Mouse (Mus musculus): ENCODE data around the gene Zfp420. TPM values are rescaled to one million over a fixed set of nuclear protein-coding genes. Genes with fewer than 3 reads are reported as not detected.

Gene Zfp420
- polyA plus RNA-seq (2015; fragmentation: Nextera tagmentation; extraction: Ambion mirVana) = 23.4 and 23.7 TPM in 2 replicates

- Histone ChIP-seq H3K4me1 (replicated peaks; ENCODE audit: control insufficient read depth, insufficient read depth, low read length) (peaks cover 10% of the 10 kb centered on the region), H3K27me3 (replicated peaks; ENCODE audit: control insufficient read depth, insufficient read depth, low read length) (no peaks in the 10 kb centered on the region), H3K4me3 (replicated peaks; ENCODE audit: low read length) (peak within 1 kb of the TSS; percentile 74), H3K9ac (replicated peaks; ENCODE audit: low read depth, low read length) (peak within 1 kb of the TSS; percentile 75), H3K4me2 (ENCODE audit: low read length) (peak within 1 kb of the TSS; percentile 62), H3K9me3 (ENCODE audit: control insufficient read depth, low read length) (no peaks in the 10 kb centered on the region), H3K36me3 (ENCODE audit: control insufficient read depth, insufficient read depth) (peaks cover 5% of the 10 kb centered on the region; the same call in 1 of the 2 replicates), H3K27ac (ENCODE audit: low read length) (peak within 1 kb of the TSS; percentile 71)
- WGBS = 7% methylated on average over 32 of the region's 32 CpGs
- peak; percentile 99 for ATAC-seq
Observed at GRCm38 (mm10) chr7:29859532-29860517, at the start of gene Zfp420. Zfp420 (plus strand) TSS chr7:29859979.

- 94% methylated on average over 1 of the region's 1 CpGs for WGBS
- no peak overlapping the region for H3K27ac ChIP-seq (ENCODE audit: low read length)
- no peak for ATAC-seq
- H3K9ac ChIP-seq (replicated peaks; ENCODE audit: low read depth, low read length) = no peak overlapping the region
- H3K4me3 ChIP-seq (replicated peaks; ENCODE audit: low read length) = no peak overlapping the region
- no peaks in the 10 kb centered on the region for H3K36me3 ChIP-seq (ENCODE audit: control insufficient read depth, insufficient read depth)
- no peaks in the 10 kb centered on the region for H3K27me3 ChIP-seq (replicated peaks; ENCODE audit: control insufficient read depth, insufficient read depth, low read length)
- H3K4me2 ChIP-seq (ENCODE audit: low read length) = no peak overlapping the region
- peaks cover 17% of the 10 kb centered on the region for H3K4me1 ChIP-seq (replicated peaks; ENCODE audit: control insufficient read depth, insufficient read depth, low read length)
- H3K9me3 ChIP-seq (ENCODE audit: control insufficient read depth, low read length) = peaks cover 5% of the 10 kb centered on the region
Observed at GRCm38 (mm10) chr7:29812244-29812643, 47.5 kb upstream of the Zfp420 start.

GRCm38 (mm10) chr7:29814381-29814780 is 45.4 kb upstream of the Zfp420 start:
- Histone ChIP-seq H3K4me1 (replicated peaks; ENCODE audit: control insufficient read depth, insufficient read depth, low read length) (peaks cover 30% of the 10 kb centered on the region), H3K27ac (ENCODE audit: low read length) (no peak overlapping the region), H3K27me3 (replicated peaks; ENCODE audit: control insufficient read depth, insufficient read depth, low read length) (no peaks in the 10 kb centered on the region), H3K9me3 (ENCODE audit: control insufficient read depth, low read length) (peaks cover 5% of the 10 kb centered on the region), H3K4me3 (replicated peaks; ENCODE audit: low read length) (no peak overlapping the region), H3K36me3 (ENCODE audit: control insufficient read depth, insufficient read depth) (no peaks in the 10 kb centered on the region), H3K9ac (replicated peaks; ENCODE audit: low read depth, low read length) (no peak overlapping the region), H3K4me2 (ENCODE audit: low read length) (peak overlapping the region; percentile 88)
- WGBS = 99% methylated on average over 2 of the region's 2 CpGs
- ATAC-seq = no peak

DNA sequence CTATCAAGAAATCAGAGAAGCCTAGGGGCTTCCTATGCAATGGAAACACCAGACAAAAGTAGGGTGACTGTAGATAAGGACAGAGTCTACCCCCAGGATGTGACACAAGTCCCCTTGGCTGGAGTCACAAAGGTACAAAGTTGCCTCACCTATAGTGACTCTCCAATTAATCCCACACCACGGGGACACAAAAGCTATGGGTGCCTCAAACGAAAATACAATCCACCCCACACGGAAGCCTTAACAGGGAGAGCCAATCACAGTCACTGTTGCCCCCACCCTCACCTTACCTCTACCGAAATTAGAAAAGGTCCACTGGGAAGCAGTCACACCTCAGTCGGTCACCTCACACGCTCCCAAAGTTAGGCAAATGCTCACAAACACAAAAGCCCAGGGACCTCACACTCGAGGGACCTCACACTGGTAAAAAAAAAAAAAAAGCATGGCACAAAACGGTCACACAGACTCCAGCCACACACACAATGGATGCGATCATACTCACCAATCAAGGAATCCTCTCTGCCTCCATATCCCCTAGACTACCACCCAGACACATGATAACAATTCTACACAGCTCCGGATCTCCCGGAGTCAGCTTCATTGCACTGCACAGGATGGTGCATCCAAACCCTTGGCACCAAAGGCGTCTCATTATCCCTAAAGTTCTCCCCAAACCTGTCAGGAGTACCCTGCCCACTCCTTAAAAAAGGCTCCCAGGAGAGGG is 44.6 kb upstream of the Zfp420 start:
- H3K9me3 ChIP-seq (ENCODE audit: control insufficient read depth, low read length) = peaks cover 5% of the 10 kb centered on the region
- peak overlapping the region; percentile 88 for H3K4me2 ChIP-seq (ENCODE audit: low read length)
- peak; percentile 38 for ATAC-seq
- H3K9ac ChIP-seq (replicated peaks; ENCODE audit: low read depth, low read length) = peak overlapping the region; percentile 75
- 1% methylated on average over 12 of the region's 12 CpGs for WGBS
- H3K4me1 ChIP-seq (replicated peaks; ENCODE audit: control insufficient read depth, insufficient read depth, low read length) = peaks cover 34% of the 10 kb centered on the region
- no peaks in the 10 kb centered on the region for H3K27me3 ChIP-seq (replicated peaks; ENCODE audit: control insufficient read depth, insufficient read depth, low read length)
- peak overlapping the region; percentile 69 for H3K27ac ChIP-seq (ENCODE audit: low read length)
- peak overlapping the region; percentile 70 for H3K4me3 ChIP-seq (replicated peaks; ENCODE audit: low read length)
- H3K36me3 ChIP-seq (ENCODE audit: control insufficient read depth, insufficient read depth) = no peaks in the 10 kb centered on the region

DNA sequence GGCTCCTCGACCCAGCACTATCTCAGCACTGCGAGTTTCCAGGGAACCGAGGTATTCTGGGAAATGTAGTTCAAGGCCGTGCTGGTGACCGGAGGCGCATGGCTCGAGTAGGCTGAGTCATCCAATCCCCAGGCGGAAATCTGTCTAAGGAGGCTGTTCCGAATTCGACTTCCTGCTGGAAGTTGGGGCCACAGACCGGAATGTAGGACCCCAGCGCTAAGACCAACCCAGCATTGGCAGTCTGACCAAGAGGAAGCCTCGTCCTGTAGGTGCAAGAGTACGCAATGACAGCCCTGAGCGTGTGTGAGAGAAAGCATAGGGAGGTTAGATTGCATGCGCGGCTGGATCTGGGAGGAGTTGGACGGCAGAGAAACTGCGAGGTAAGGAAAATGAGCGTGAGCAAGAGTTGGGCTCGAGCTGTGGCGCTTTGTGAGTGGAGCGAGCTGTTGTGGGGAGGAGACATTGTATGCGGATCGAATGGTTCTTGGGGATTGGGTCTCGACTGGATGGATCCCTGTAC is 43.8 kb upstream of the Zfp420 start, which contains the start of gene Zfp790:
Gene Zfp790 (plus strand): TSS at position 205 of the 520 bp plus-strand sequence.
- Histone ChIP-seq H3K9ac (replicated peaks; ENCODE audit: low read depth, low read length) (peak within 1 kb of the TSS; percentile 75), H3K36me3 (ENCODE audit: control insufficient read depth, insufficient read depth) (no peaks in the 10 kb centered on the region), H3K27me3 (replicated peaks; ENCODE audit: control insufficient read depth, insufficient read depth, low read length) (no peaks in the 10 kb centered on the region), H3K27ac (ENCODE audit: low read length) (peak within 1 kb of the TSS; percentile 83), H3K9me3 (ENCODE audit: control insufficient read depth, low read length) (peaks cover 2% of the 10 kb centered on the region), H3K4me3 (replicated peaks; ENCODE audit: low read length) (peak within 1 kb of the TSS; percentile 70), H3K4me2 (ENCODE audit: low read length) (peak within 1 kb of the TSS; percentile 88), H3K4me1 (replicated peaks; ENCODE audit: control insufficient read depth, insufficient read depth, low read length) (peaks cover 34% of the 10 kb centered on the region)
- ATAC-seq = peak; percentile 97
- under 1% methylated on average over 26 of the region's 26 CpGs for WGBS

GRCm38 (mm10) chr7:29818619-29819254 is 41.0 kb upstream of the Zfp420 start:
- H3K9me3 ChIP-seq (ENCODE audit: control insufficient read depth, low read length) = no peaks in the 10 kb centered on the region
- H3K27ac ChIP-seq (ENCODE audit: low read length) = peak overlapping the region; percentile 81
- peak overlapping the region; percentile 57 for H3K9ac ChIP-seq (replicated peaks; ENCODE audit: low read depth, low read length)
- peak; percentile 79 for ATAC-seq
- peak overlapping the region; percentile 53 for H3K4me3 ChIP-seq (replicated peaks; ENCODE audit: low read length)
- H3K27me3 ChIP-seq (replicated peaks; ENCODE audit: control insufficient read depth, insufficient read depth, low read length) = no peaks in the 10 kb centered on the region
- peak overlapping the region; percentile 75 for H3K4me2 ChIP-seq (ENCODE audit: low read length)
- peaks cover 4% of the 10 kb centered on the region; the same call in 1 of the 2 replicates for H3K36me3 ChIP-seq (ENCODE audit: control insufficient read depth, insufficient read depth)
- H3K4me1 ChIP-seq (replicated peaks; ENCODE audit: control insufficient read depth, insufficient read depth, low read length) = peaks cover 34% of the 10 kb centered on the region
- WGBS = 1% methylated on average over 12 of the region's 12 CpGs

DNA sequence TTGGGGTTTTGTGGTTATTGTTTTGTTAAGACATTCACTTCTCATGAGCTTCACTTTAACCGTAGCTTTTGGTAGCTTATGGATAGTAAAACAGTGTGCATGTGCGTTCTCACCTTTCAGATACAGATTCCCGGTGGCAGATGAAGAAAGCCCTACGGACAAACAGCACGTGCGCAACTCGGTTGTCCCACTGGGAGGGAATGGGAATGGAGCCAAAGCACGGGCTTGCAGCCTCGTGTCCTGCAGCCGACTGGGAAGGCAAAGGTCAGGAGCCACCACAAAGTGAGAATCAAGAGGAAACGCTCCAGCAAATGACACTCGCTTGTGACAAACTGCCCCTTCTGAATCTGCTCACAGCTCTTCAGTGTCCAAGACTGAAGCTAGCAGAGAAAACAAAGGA is 31.8 kb upstream of the Zfp420 start:
- no peaks in the 10 kb centered on the region for H3K27me3 ChIP-seq (replicated peaks; ENCODE audit: control insufficient read depth, insufficient read depth, low read length)
- H3K4me1 ChIP-seq (replicated peaks; ENCODE audit: control insufficient read depth, insufficient read depth, low read length) = no peaks in the 10 kb centered on the region
- H3K9ac ChIP-seq (replicated peaks; ENCODE audit: low read depth, low read length) = no peak overlapping the region
- H3K36me3 ChIP-seq (ENCODE audit: control insufficient read depth, insufficient read depth) = peaks cover 44% of the 10 kb centered on the region
- H3K9me3 ChIP-seq (ENCODE audit: control insufficient read depth, low read length) = no peaks in the 10 kb centered on the region
- H3K4me3 ChIP-seq (replicated peaks; ENCODE audit: low read length) = no peak overlapping the region
- H3K27ac ChIP-seq (ENCODE audit: low read length) = no peak overlapping the region
- no peak for ATAC-seq
- H3K4me2 ChIP-seq (ENCODE audit: low read length) = no peak overlapping the region
- WGBS = 91% methylated on average over 12 of the region's 12 CpGs

GRCm38 (mm10) chr7:29829804-29830203 is 30.0 kb upstream of the Zfp420 start:
- no peaks in the 10 kb centered on the region for H3K4me1 ChIP-seq (replicated peaks; ENCODE audit: control insufficient read depth, insufficient read depth, low read length)
- no peaks in the 10 kb centered on the region for H3K9me3 ChIP-seq (ENCODE audit: control insufficient read depth, low read length)
- H3K4me2 ChIP-seq (ENCODE audit: low read length) = no peak overlapping the region
- H3K4me3 ChIP-seq (replicated peaks; ENCODE audit: low read length) = no peak overlapping the region
- no peaks in the 10 kb centered on the region for H3K27me3 ChIP-seq (replicated peaks; ENCODE audit: control insufficient read depth, insufficient read depth, low read length)
- no peak for ATAC-seq
- H3K27ac ChIP-seq (ENCODE audit: low read length) = no peak overlapping the region
- H3K9ac ChIP-seq (replicated peaks; ENCODE audit: low read depth, low read length) = no peak overlapping the region
- 84% methylated on average over 12 of the region's 12 CpGs for WGBS
- peaks cover 52% of the 10 kb centered on the region for H3K36me3 ChIP-seq (ENCODE audit: control insufficient read depth, insufficient read depth)
